Mouse (Mus musculus): ENCODE results near the gene Slc10a3.

GRCm38 (mm10) chrX:74330166-74330930 lies 42.8 kb downstream of the Slc10a3 start:
- no peak for TF ChIP-seq CTCF (conservative IDR thresholded peaks at IDR 0.05 in 1 of 2, IDR thresholded peaks at IDR 0.05 in 1 of 2; ENCODE audit: low read depth in 2 of 2, low read length in 2 of 2)
- TF ChIP-seq BHLHE40 (IDR thresholded peaks at IDR 0.05; ENCODE audit: low read depth, low read length), result no peak
- no peak for TF ChIP-seq HCFC1 (IDR thresholded peaks at IDR 0.05; ENCODE audit: low read depth, low read length)
- no peak for TF ChIP-seq EP300 (IDR thresholded peaks at IDR 0.05; ENCODE audit: low read length)
- no peak for TF ChIP-seq MAFK (IDR thresholded peaks at IDR 0.05; ENCODE audit: insufficient replicate concordance, low read length)
- TF ChIP-seq SIN3A (IDR thresholded peaks at IDR 0.05; ENCODE audit: low read length), result no peak
- TF ChIP-seq NELFE (IDR thresholded peaks at IDR 0.05; ENCODE audit: low read depth, low read length), result no peak
- no peak for TF ChIP-seq POLR2A (IDR thresholded peaks at IDR 0.05; ENCODE audit: low read depth, low read length)
